Mouse (Mus musculus): ENCODE results near the gene H2afx.
"Not testable (repeated sequence)": the region's sequence is repeated elsewhere in the genome, so short reads cannot be mapped to it uniquely, and the experiment has no call there.

GRCm38 (mm10) chr9:44325032-44325767, 9.3 kb upstream of the H2afx start:
- not testable (repeated sequence) for TF ChIP-seq GATA1, TAL1 (IDR thresholded peaks at IDR 0.05; ENCODE audit: low read length)
